Mouse (Mus musculus) ovary, postnatal 10 days (tissue): ENCODE results near the gene Dguok.

Experiments used
- DNase-seq: peaks from one replicate; pipeline ENCODE4 v3.0.0; 2022; ENCODE audit warnings: low spot score

Gene Dguok

GRCm38 (mm10) chr6:83506258-83507167 lies at the start of gene Dguok:
Gene Dguok, minus strand, starts transcription at chr6:83506969.
- DNase-seq, result peak; percentile 67

GRCm38 (mm10) chr6:83555972-83556371 lies 49.2 kb upstream of the Dguok start:
- DNase-seq, result no peak

GRCm38 (mm10) chr6:83548346-83548745 lies 41.6 kb upstream of the Dguok start:
- DNase-seq, result no peak

GRCm38 (mm10) chr6:83545778-83546177 lies 39.0 kb upstream of the Dguok start:
- no peak for DNase-seq

GRCm38 (mm10) chr6:83541756-83542456 lies 35.1 kb upstream of the Dguok start:
- no peak for DNase-seq

- DNase-seq, result no peak
Observed at GRCm38 (mm10) chr6:83540017-83540416, 33.2 kb upstream of the Dguok start.

GRCm38 (mm10) chr6:83536795-83537059 lies 30.0 kb upstream of the Dguok start:
- DNase-seq, result no peak

- no peak for DNase-seq
Observed at GRCm38 (mm10) chr6:83536028-83536794, 29.4 kb upstream of the Dguok start, which contains the start of gene Actg2. Gene Actg2, minus strand, starts transcription at chr6:83536265.

GRCm38 (mm10) chr6:83532608-83533007 lies 25.8 kb upstream of the Dguok start:
- DNase-seq, result no peak

GRCm38 (mm10) chr6:83523194-83523593 lies 16.4 kb upstream of the Dguok start:
- DNase-seq, result no peak

GRCm38 (mm10) chr6:83521784-83522183 lies 15.0 kb upstream of the Dguok start:
- DNase-seq, result no peak

GRCm38 (mm10) chr6:83518637-83519036 lies 11.9 kb upstream of the Dguok start:
- no peak for DNase-seq

GRCm38 (mm10) chr6:83515172-83515571 lies 8.4 kb upstream of the Dguok start:
- no peak for DNase-seq

- peak; percentile 21 for DNase-seq
Observed at GRCm38 (mm10) chr6:83512495-83512894, 5.7 kb upstream of the Dguok start.

GRCm38 (mm10) chr6:83510210-83510609 lies 3.4 kb upstream of the Dguok start:
- DNase-seq, result no peak

- DNase-seq, result no peak
Observed at GRCm38 (mm10) chr6:83509442-83509841, 2.7 kb upstream of the Dguok start.

GRCm38 (mm10) chr6:83507168-83507546 lies 388 bp upstream of the Dguok start:
- DNase-seq, result no peak

- no peak for DNase-seq
Observed at GRCm38 (mm10) chr6:83505554-83505953, 1.2 kb downstream of the Dguok start.

- no peak for DNase-seq
Observed at GRCm38 (mm10) chr6:83503361-83503760, 3.4 kb downstream of the Dguok start.

GRCm38 (mm10) chr6:83502656-83503055 lies 4.1 kb downstream of the Dguok start:
- no peak for DNase-seq

GRCm38 (mm10) chr6:83501524-83502310 lies 5.1 kb downstream of the Dguok start:
- no peak for DNase-seq

GRCm38 (mm10) chr6:83500462-83500861 lies 6.3 kb downstream of the Dguok start:
- DNase-seq, result no peak
